Mouse (Mus musculus): ENCODE measurements around the gene Plcb1. TPM values are rescaled to one million over a fixed set of nuclear protein-coding genes. Genes with fewer than 3 reads are reported as not detected.

The Plcb1 gene
- polyA plus RNA-seq, 1 experiment from 2014 or later = 10.7 TPM

GRCm38 (mm10) chr2:134800226-134800625 is 14.4 kb downstream of the Plcb1 start:
- no peaks in the 10 kb centered on the region for H3K4me1 ChIP-seq
- no peak overlapping the region for H3K27ac ChIP-seq (replicated peaks)
- no peak overlapping the region for H3K9ac ChIP-seq
- 62% methylated on average over 1 of the region's 1 CpGs for WGBS
- H3K9me3 ChIP-seq (replicated peaks) = no peaks in the 10 kb centered on the region
- H3K27me3 ChIP-seq = no peaks in the 10 kb centered on the region
- H3K4me3 ChIP-seq (replicated peaks) = no peak overlapping the region
- no peaks in the 10 kb centered on the region for H3K36me3 ChIP-seq
- no peak overlapping the region for H3K4me2 ChIP-seq (replicated peaks)
- ATAC-seq (ENCODE audit: insufficient number of reproducible peaks, low FRiP score, low TSS enrichment, low read depth) = no peak

GRCm38 (mm10) chr2:134816383-134816782 is 30.5 kb downstream of the Plcb1 start:
- Histone ChIP-seq H3K27me3 (no peaks in the 10 kb centered on the region), H3K9me3 (replicated peaks) (no peaks in the 10 kb centered on the region), H3K4me3 (replicated peaks) (no peak overlapping the region), H3K36me3 (no peaks in the 10 kb centered on the region), H3K4me1 (peaks cover 7% of the 10 kb centered on the region; the same call in 1 of the 2 replicates), H3K27ac (replicated peaks) (no peak overlapping the region), H3K9ac (no peak overlapping the region), H3K4me2 (replicated peaks) (no peak overlapping the region)
- 55% methylated on average over 11 of the region's 11 CpGs for WGBS
- ATAC-seq (ENCODE audit: insufficient number of reproducible peaks, low FRiP score, low TSS enrichment, low read depth) = no peak

GRCm38 (mm10) chr2:134817058-134817840 is 31.4 kb downstream of the Plcb1 start:
- Histone ChIP-seq H3K27me3 (no peaks in the 10 kb centered on the region), H3K4me1 (peaks cover 7% of the 10 kb centered on the region; the same call in 1 of the 2 replicates), H3K4me2 (replicated peaks) (no peak overlapping the region), H3K36me3 (no peaks in the 10 kb centered on the region), H3K27ac (replicated peaks) (no peak overlapping the region), H3K9ac (no peak overlapping the region), H3K4me3 (replicated peaks) (no peak overlapping the region), H3K9me3 (replicated peaks) (no peaks in the 10 kb centered on the region)
- 73% methylated on average over 7 of the region's 7 CpGs for WGBS
- no peak for ATAC-seq (ENCODE audit: insufficient number of reproducible peaks, low FRiP score, low TSS enrichment, low read depth)

- Histone ChIP-seq H3K27me3 (no peaks in the 10 kb centered on the region), H3K9me3 (replicated peaks) (no peaks in the 10 kb centered on the region), H3K36me3 (no peaks in the 10 kb centered on the region), H3K4me1 (peaks cover 7% of the 10 kb centered on the region; the same call in 1 of the 2 replicates), H3K27ac (replicated peaks) (no peak overlapping the region), H3K4me2 (replicated peaks) (no peak overlapping the region), H3K4me3 (replicated peaks) (no peak overlapping the region), H3K9ac (no peak overlapping the region)
- no peak for ATAC-seq (ENCODE audit: insufficient number of reproducible peaks, low FRiP score, low TSS enrichment, low read depth)
- 77% methylated on average over 6 of the region's 6 CpGs for WGBS
Observed at GRCm38 (mm10) chr2:134821176-134821575, 35.3 kb downstream of the Plcb1 start.

GRCm38 (mm10) chr2:134825645-134826044 is 39.8 kb downstream of the Plcb1 start:
- H3K4me2 ChIP-seq (replicated peaks) = no peak overlapping the region
- no peaks in the 10 kb centered on the region for H3K4me1 ChIP-seq
- H3K27me3 ChIP-seq = no peaks in the 10 kb centered on the region
- H3K9ac ChIP-seq = no peak overlapping the region
- H3K9me3 ChIP-seq (replicated peaks) = no peaks in the 10 kb centered on the region
- WGBS = 61% methylated on average over 7 of the region's 7 CpGs
- H3K27ac ChIP-seq (replicated peaks) = no peak overlapping the region
- no peak for ATAC-seq (ENCODE audit: insufficient number of reproducible peaks, low FRiP score, low TSS enrichment, low read depth)
- no peaks in the 10 kb centered on the region for H3K36me3 ChIP-seq
- H3K4me3 ChIP-seq (replicated peaks) = no peak overlapping the region

- no peak for ATAC-seq (ENCODE audit: insufficient number of reproducible peaks, low FRiP score, low TSS enrichment, low read depth)
- 53% methylated on average over 8 of the region's 8 CpGs for WGBS
- no peaks in the 10 kb centered on the region for H3K36me3 ChIP-seq
- H3K27ac ChIP-seq (replicated peaks) = no peak overlapping the region
- no peaks in the 10 kb centered on the region for H3K27me3 ChIP-seq
- H3K9ac ChIP-seq = no peak overlapping the region
- H3K9me3 ChIP-seq (replicated peaks) = no peaks in the 10 kb centered on the region
- H3K4me2 ChIP-seq (replicated peaks) = no peak overlapping the region
- H3K4me1 ChIP-seq = no peaks in the 10 kb centered on the region
- H3K4me3 ChIP-seq (replicated peaks) = no peak overlapping the region
Observed at GRCm38 (mm10) chr2:134826111-134827005, 40.5 kb downstream of the Plcb1 start.

GRCm38 (mm10) chr2:134827778-134828487 is 42.1 kb downstream of the Plcb1 start:
- ATAC-seq (ENCODE audit: insufficient number of reproducible peaks, low FRiP score, low TSS enrichment, low read depth) = no peak
- Histone ChIP-seq H3K9me3 (replicated peaks) (no peaks in the 10 kb centered on the region), H3K4me1 (no peaks in the 10 kb centered on the region), H3K9ac (no peak overlapping the region), H3K27ac (replicated peaks) (no peak overlapping the region), H3K4me2 (replicated peaks) (no peak overlapping the region), H3K27me3 (no peaks in the 10 kb centered on the region), H3K4me3 (replicated peaks) (no peak overlapping the region), H3K36me3 (no peaks in the 10 kb centered on the region)
- 81% methylated on average over 3 of the region's 3 CpGs for WGBS

GRCm38 (mm10) chr2:134831861-134832260 is 46.0 kb downstream of the Plcb1 start:
- 92% methylated on average over 7 of the region's 7 CpGs for WGBS
- Histone ChIP-seq H3K4me1 (no peaks in the 10 kb centered on the region), H3K27me3 (no peaks in the 10 kb centered on the region), H3K4me3 (replicated peaks) (no peak overlapping the region), H3K9me3 (replicated peaks) (no peaks in the 10 kb centered on the region), H3K36me3 (no peaks in the 10 kb centered on the region), H3K4me2 (replicated peaks) (no peak overlapping the region), H3K27ac (replicated peaks) (no peak overlapping the region), H3K9ac (no peak overlapping the region)
- ATAC-seq (ENCODE audit: insufficient number of reproducible peaks, low FRiP score, low TSS enrichment, low read depth) = no peak

- ATAC-seq (ENCODE audit: insufficient number of reproducible peaks, low FRiP score, low TSS enrichment, low read depth) = no peak
- no peaks in the 10 kb centered on the region for H3K4me1 ChIP-seq
- no peaks in the 10 kb centered on the region for H3K36me3 ChIP-seq
- H3K27ac ChIP-seq (replicated peaks) = no peak overlapping the region
- H3K27me3 ChIP-seq = no peaks in the 10 kb centered on the region
- no peak overlapping the region for H3K4me2 ChIP-seq (replicated peaks)
- WGBS = 69% methylated on average over 1 of the region's 1 CpGs
- H3K4me3 ChIP-seq (replicated peaks) = no peak overlapping the region
- no peak overlapping the region for H3K9ac ChIP-seq
- no peaks in the 10 kb centered on the region for H3K9me3 ChIP-seq (replicated peaks)
Observed at GRCm38 (mm10) chr2:134836097-134836496, 50.2 kb downstream of the Plcb1 start.

GRCm38 (mm10) chr2:134838185-134838584 is 52.3 kb downstream of the Plcb1 start:
- no peak for ATAC-seq (ENCODE audit: insufficient number of reproducible peaks, low FRiP score, low TSS enrichment, low read depth)
- no peak overlapping the region for H3K9ac ChIP-seq
- no peak overlapping the region for H3K4me3 ChIP-seq (replicated peaks)
- no peaks in the 10 kb centered on the region for H3K27me3 ChIP-seq
- no peaks in the 10 kb centered on the region for H3K36me3 ChIP-seq
- H3K9me3 ChIP-seq (replicated peaks) = no peaks in the 10 kb centered on the region
- 80% methylated on average over 1 of the region's 1 CpGs for WGBS
- H3K4me1 ChIP-seq = no peaks in the 10 kb centered on the region
- H3K4me2 ChIP-seq (replicated peaks) = no peak overlapping the region
- no peak overlapping the region for H3K27ac ChIP-seq (replicated peaks)

GRCm38 (mm10) chr2:134838888-134839287 is 53.0 kb downstream of the Plcb1 start:
- Histone ChIP-seq H3K4me3 (replicated peaks) (no peak overlapping the region), H3K9ac (no peak overlapping the region), H3K27me3 (no peaks in the 10 kb centered on the region), H3K9me3 (replicated peaks) (no peaks in the 10 kb centered on the region), H3K36me3 (no peaks in the 10 kb centered on the region), H3K27ac (replicated peaks) (no peak overlapping the region), H3K4me2 (replicated peaks) (no peak overlapping the region), H3K4me1 (no peaks in the 10 kb centered on the region)
- no peak for ATAC-seq (ENCODE audit: insufficient number of reproducible peaks, low FRiP score, low TSS enrichment, low read depth)
- WGBS = 83% methylated on average over 1 of the region's 1 CpGs
